Mouse (Mus musculus) fibroblast of lung, adult 2 months (primary cell): ENCODE results near the gene Actl7b.

Experiments used
- DNase-seq: peaks from one replicate; pipeline ENCODE4 v3.0.0-alpha.2; 2011; ENCODE audit warnings: low read depth

Actl7b gene

DNA sequence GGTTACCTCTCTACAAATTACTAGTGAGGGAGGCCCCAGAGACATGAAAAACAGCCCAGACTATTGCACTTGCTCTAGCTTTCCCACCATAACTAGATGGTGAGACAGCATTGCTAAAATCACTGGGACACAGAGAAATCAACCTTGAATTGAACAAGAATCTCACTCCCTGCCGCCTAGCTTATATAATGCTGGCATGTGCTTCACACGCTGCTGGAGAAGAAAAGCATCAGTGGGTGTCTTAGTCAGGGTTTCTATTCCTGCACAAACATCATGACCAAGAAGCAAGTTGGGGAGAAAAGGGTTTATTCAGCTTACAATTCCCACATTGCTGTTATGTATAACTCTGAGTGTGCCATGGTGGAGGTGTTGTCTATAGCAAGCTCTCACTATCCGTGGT is 28.1 kb downstream of the Actl7b start:
- no peak for DNase-seq

DNA sequence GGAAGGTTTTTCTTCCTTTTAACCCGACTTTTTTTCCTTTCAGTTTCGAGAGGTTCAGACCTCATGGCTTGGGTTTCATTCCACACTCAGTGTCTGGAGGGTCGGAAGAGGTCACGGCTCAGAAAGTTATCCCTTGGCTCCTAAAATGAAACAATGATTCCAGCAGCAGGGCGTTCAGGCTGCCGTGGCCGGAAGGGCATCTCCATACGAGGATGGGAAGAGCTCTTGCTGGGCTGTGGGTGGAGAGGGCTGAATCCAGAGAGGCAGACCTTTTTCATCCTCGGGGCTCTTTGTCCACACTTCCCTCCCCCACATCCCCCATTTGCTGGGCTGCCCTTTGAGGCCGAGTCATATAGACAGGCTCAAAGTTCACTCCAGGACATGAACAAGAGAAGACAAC is 39.0 kb downstream of the Actl7b start:
- DNase-seq: no peak

DNA sequence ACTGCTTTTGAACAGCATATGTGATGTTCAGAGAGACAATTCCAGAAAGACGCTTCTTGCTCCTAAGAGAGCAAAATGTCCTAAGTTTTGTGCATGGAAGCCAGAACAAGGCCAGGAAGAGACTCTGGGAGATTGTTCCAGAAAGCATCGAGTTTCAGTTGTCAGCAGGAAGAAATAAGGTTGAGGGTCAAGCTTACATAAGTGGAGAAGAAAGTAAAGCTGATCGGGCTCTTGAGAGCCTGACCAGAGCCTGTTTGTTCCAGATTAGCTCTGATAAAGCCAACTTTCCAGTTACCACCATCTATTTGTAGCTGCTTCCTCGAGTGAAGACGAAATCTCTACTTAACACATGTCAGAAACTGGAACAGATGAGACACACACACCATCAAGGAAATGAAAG is 42.6 kb downstream of the Actl7b start:
- no peak for DNase-seq

DNA sequence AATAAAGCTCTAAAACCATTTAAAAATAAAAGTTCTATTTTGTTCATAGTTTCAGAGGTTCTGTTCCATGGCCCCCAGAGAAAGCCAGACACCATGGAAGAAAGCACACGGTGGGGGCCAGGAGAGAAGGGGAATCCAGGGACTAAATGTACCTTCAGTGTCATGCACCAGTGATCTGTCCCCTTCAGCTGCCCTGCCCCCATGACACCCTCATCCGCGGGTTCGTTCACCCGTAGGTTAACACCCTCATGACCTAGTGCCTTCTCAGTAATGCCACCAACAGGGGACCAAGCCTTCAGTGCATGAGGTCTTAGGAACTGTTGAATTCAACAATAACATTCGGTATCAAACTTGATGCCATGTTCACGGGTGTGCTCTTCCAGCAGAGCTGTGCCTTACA is 44.8 kb downstream of the Actl7b start:
- DNase-seq: no peak
